ENCODE assay signal across 10 mouse cellular contexts in the genomic region with DNA sequence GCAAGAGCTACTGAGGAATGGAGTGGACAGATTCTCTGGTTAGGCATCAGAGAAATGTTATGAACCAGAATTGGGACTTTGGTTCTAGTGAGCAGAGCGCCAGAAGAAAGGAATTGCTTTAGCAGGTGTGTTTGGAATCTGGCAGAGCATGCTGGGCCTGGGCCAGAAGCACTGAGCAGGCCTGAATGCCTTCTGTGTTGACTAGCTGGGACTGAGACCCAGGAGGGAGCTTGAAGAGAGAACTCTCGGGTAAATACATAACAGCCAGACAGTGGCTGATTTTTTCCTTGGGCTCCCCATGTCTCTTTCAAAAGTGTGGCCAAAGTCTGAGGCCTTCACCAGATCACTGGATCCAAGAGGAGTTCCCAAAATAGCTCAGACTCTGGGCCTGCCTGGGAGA.
A peak's percentile ranks its signal among the peaks of the same experiment; 100 is the strongest.
DNase-seq lines count a peak whose midpoint lies in the region; ATAC-seq and TF ChIP-seq lines count a peak whose summit lies in the region.
"Had no signal": no experiment of that assay in that cellular context is flagged by ENCODE, and none has a peak within 500 bp of the region (broad histone marks: within the 10 kb centered on the region; RNA-seq: fewer than 3 reads in every experiment).

No protein-coding gene starts in this region.

- no peak for TF ChIP-seq CTCF in kidney, adult 2 months (conservative IDR thresholded peaks at IDR 0.05; ENCODE audit: insufficient read depth, insufficient read length, low read depth, low read length)

- TF ChIP-seq POLR2A in kidney, adult 2 months (IDR thresholded peaks at IDR 0.05; ENCODE audit: low read depth, low read length), result no peak

- no peak overlapping the region for H3K9ac ChIP-seq in kidney, embryonic 16.5 days (replicated peaks; ENCODE audit: low read length)
- H3K9ac ChIP-seq: embryonic facial prominence, embryonic 12.5 days had no signal

- DNase-seq in kidney, adult 2 months, result peak; percentile 80
- DNase-seq in cerebellum, postnatal 14 days, result peak; percentile 76 to 78
- DNase-seq in heart, postnatal 4 days, result peak; percentile 33
- peak; percentile 30 for DNase-seq in lung, postnatal 36 days
- no peak for DNase-seq in thymus, postnatal 14 days
- DNase-seq in forebrain, embryonic 10.5 days (ENCODE audit: extremely low spot score, low spot score), result no peak
- DNase-seq in thymus, postnatal 0 days (ENCODE audit: low spot score), result no peak

- no peak overlapping the region for H3K27ac ChIP-seq in kidney, adult 2 months (ENCODE audit: insufficient read depth, low read depth, low read length)
- H3K27ac ChIP-seq in kidney, embryonic 16.5 days (ENCODE audit: low read length), result no peak overlapping the region
- no peak overlapping the region for H3K27ac ChIP-seq in forebrain, embryonic 10.5 days
- H3K27ac ChIP-seq: embryonic facial prominence, embryonic 12.5 days had no signal

- H3K4me2 ChIP-seq in kidney, embryonic 16.5 days (replicated peaks; ENCODE audit: low read depth, low read length), result no peak overlapping the region
- H3K4me2 ChIP-seq: embryonic facial prominence, embryonic 12.5 days had no signal

- H3K27me3 ChIP-seq in kidney, adult 2 months (replicated peaks; ENCODE audit: control insufficient read depth, insufficient read depth, low read length), result no peaks in the 10 kb centered on the region
- no peaks in the 10 kb centered on the region for H3K27me3 ChIP-seq in kidney, embryonic 16.5 days (ENCODE audit: insufficient read depth, low read length)
- no peaks in the 10 kb centered on the region for H3K27me3 ChIP-seq in forebrain, embryonic 10.5 days (ENCODE audit: poor library complexity, severe bottlenecking)
- H3K27me3 ChIP-seq: embryonic facial prominence, embryonic 12.5 days had no signal

- no peaks in the 10 kb centered on the region for H3K4me1 ChIP-seq in kidney, adult 2 months (ENCODE audit: control insufficient read depth, insufficient read depth, low read length)
- H3K4me1 ChIP-seq in kidney, embryonic 16.5 days (ENCODE audit: insufficient read depth, low read length), result no peaks in the 10 kb centered on the region; the same call in 1 of the 2 replicates
- H3K4me1 ChIP-seq in forebrain, embryonic 10.5 days, result peaks cover 11% of the 10 kb centered on the region
- H3K4me1 ChIP-seq: embryonic facial prominence, embryonic 12.5 days had no signal

- ATAC-seq in kidney, embryonic 16.5 days (ENCODE audit: low FRiP score, low TSS enrichment), result no peak

- 65% methylated on average over 2 of the region's 2 CpGs for WGBS in kidney, adult 2 months
- 83% methylated on average over 2 of the region's 2 CpGs for WGBS in kidney, embryonic 16.5 days
- 77% methylated on average over 2 of the region's 2 CpGs for WGBS in forebrain, embryonic 10.5 days

- no peak overlapping the region for H3K4me3 ChIP-seq in kidney, adult 2 months (ENCODE audit: insufficient read depth, low read depth, low read length)
- H3K4me3 ChIP-seq in kidney, embryonic 16.5 days (ENCODE audit: low read length), result no peak overlapping the region
- H3K4me3 ChIP-seq in forebrain, embryonic 10.5 days, result no peak overlapping the region
- H3K4me3 ChIP-seq: embryonic facial prominence, embryonic 12.5 days had no signal

- no peaks in the 10 kb centered on the region for H3K36me3 ChIP-seq in kidney, adult 2 months (ENCODE audit: control insufficient read depth, insufficient read depth, low read length)
- H3K36me3 ChIP-seq in kidney, embryonic 16.5 days (ENCODE audit: insufficient read depth, low read length), result no peaks in the 10 kb centered on the region
- no peaks in the 10 kb centered on the region for H3K36me3 ChIP-seq in forebrain, embryonic 10.5 days (replicated peaks)
- H3K36me3 ChIP-seq: embryonic facial prominence, embryonic 12.5 days; G1E had no signal

- H3K9me3 ChIP-seq in kidney, embryonic 16.5 days (ENCODE audit: low read length), result no peaks in the 10 kb centered on the region
- no peaks in the 10 kb centered on the region for H3K9me3 ChIP-seq in forebrain, embryonic 10.5 days
- H3K9me3 ChIP-seq: embryonic facial prominence, embryonic 12.5 days had no signal

Comparison
In these comparisons a context has a peak if more than half of its experiments do, and no peak if none do; other contexts are left out.
1. DNase-seq: peak in kidney, adult 2 months (single experiment), cerebellum, postnatal 14 days (2 of 2), heart, postnatal 4 days (single experiment) and lung, postnatal 36 days (single experiment); none in thymus, postnatal 14 days (single experiment), forebrain, embryonic 10.5 days (single experiment) and thymus, postnatal 0 days (single experiment).